Mouse (Mus musculus) stomach, embryonic 15.5 days (tissue): ENCODE data around the gene Rbms2. TPM values are rescaled to one million over a fixed set of nuclear protein-coding genes. Genes with fewer than 3 reads are reported as not detected.

Experiments used
- ATAC-seq: fragments of 200-750 bp; cut with Nextera tagmentation; 2 replicates; pipeline ENCODE4 v1.8.0; 2017; ENCODE audit warnings: low read depth, moderate number of reproducible peaks, moderate TSS enrichment; ENCODE audit not compliant: insufficient read depth, low FRiP score
- H3K27ac ChIP-seq: fragments of 300-500 bp; sonication (generic); 2 replicates; pipeline ENCODE4 v1.5.1; 2015; ENCODE audit warnings: mild to moderate bottlenecking, inconsistent platforms
- H3K27me3 ChIP-seq: fragments of 300-500 bp; sonication (generic); replicated peaks from 2 replicates; pipeline ENCODE4 v1.6.1; 2015; ENCODE audit warnings: inconsistent platforms
- H3K36me3 ChIP-seq: fragments of 300-500 bp; sonication (generic); 2 replicates; pipeline ENCODE4 v1.6.1; 2015; ENCODE audit warnings: inconsistent platforms
- H3K4me1 ChIP-seq: fragments of 300-500 bp; sonication (generic); 2 replicates; pipeline ENCODE4 v1.6.1; 2015; ENCODE audit warnings: inconsistent platforms
- H3K4me2 ChIP-seq: fragments of 300-500 bp; sonication (generic); 2 replicates; pipeline ENCODE4 v1.6.1; 2015; ENCODE audit warnings: mild to moderate bottlenecking, inconsistent platforms
- H3K4me3 ChIP-seq: fragments of 300-500 bp; sonication (generic); replicated peaks from 2 replicates; pipeline ENCODE4 v1.5.1; 2015; ENCODE audit warnings: inconsistent platforms
- H3K9ac ChIP-seq: fragments of 300-500 bp; sonication (generic); 2 replicates; pipeline ENCODE4 v1.6.1; 2015; ENCODE audit warnings: inconsistent platforms
- H3K9me3 ChIP-seq: fragments of 300-500 bp; sonication (generic); 2 replicates; pipeline ENCODE4 v1.6.1; 2016; ENCODE audit warnings: inconsistent platforms
- WGBS: fragments of 180-500 bp; shearing (Covaris S2); methylation state at CpG from one replicate; pipeline ENCODE4 v1.1.7; 2015; 5-methylcytosine and 5-hydroxymethylcytosine counted together
- polyA plus RNA-seq: library from polyadenylated mRNA; unstranded; fragments of >200 nt; fragmentation: Nextera tagmentation; extraction: Ambion mirVana; gene quantifications from 2 replicates; pipeline ENCODE4 v1.2.1, GENCODE M21; 2015

The Rbms2 gene
- polyA plus RNA-seq, 1 experiment from 2014 or later: 27.3 TPM

- no peaks in the 10 kb centered on the region for H3K4me1 ChIP-seq
- no peak overlapping the region for H3K4me2 ChIP-seq
- peaks cover 50% of the 10 kb centered on the region for H3K36me3 ChIP-seq
- H3K4me3 ChIP-seq: no peak overlapping the region
- no peaks in the 10 kb centered on the region for H3K27me3 ChIP-seq
- ATAC-seq: no peak
- 77% methylated on average over 8 of the region's 8 CpGs for WGBS
- peak overlapping the region; percentile 7; the same call in 1 of the 2 replicates for H3K27ac ChIP-seq
- H3K9ac ChIP-seq: no peak overlapping the region
- H3K9me3 ChIP-seq: no peaks in the 10 kb centered on the region
Observed at GRCm38 (mm10) chr10:128128143-128128542, 52.0 kb downstream of the Rbms2 start.

GRCm38 (mm10) chr10:128127497-128127896 lies 52.6 kb downstream of the Rbms2 start:
- no peaks in the 10 kb centered on the region for H3K27me3 ChIP-seq
- no peak overlapping the region for H3K9ac ChIP-seq
- 75% methylated on average over 5 of the region's 5 CpGs for WGBS
- no peaks in the 10 kb centered on the region for H3K9me3 ChIP-seq
- H3K4me3 ChIP-seq: no peak overlapping the region
- no peak overlapping the region for H3K27ac ChIP-seq
- no peaks in the 10 kb centered on the region for H3K4me1 ChIP-seq
- ATAC-seq: no peak
- H3K36me3 ChIP-seq: peaks cover 54% of the 10 kb centered on the region
- no peak overlapping the region for H3K4me2 ChIP-seq

- H3K4me1 ChIP-seq: no peaks in the 10 kb centered on the region
- no peak overlapping the region for H3K4me2 ChIP-seq
- no peaks in the 10 kb centered on the region for H3K9me3 ChIP-seq
- WGBS: 89% methylated on average over 14 of the region's 14 CpGs
- no peaks in the 10 kb centered on the region for H3K27me3 ChIP-seq
- H3K36me3 ChIP-seq: peaks cover 62% of the 10 kb centered on the region
- no peak overlapping the region for H3K9ac ChIP-seq
- H3K4me3 ChIP-seq: no peak overlapping the region
- H3K27ac ChIP-seq: no peak overlapping the region
- 0 out of 2 replicates have a peak, but pooled peaks have one; percentile 16 for ATAC-seq
Observed at GRCm38 (mm10) chr10:128125951-128126350, 54.1 kb downstream of the Rbms2 start.

- WGBS: 91% methylated on average over 9 of the region's 9 CpGs
- H3K4me1 ChIP-seq: no peaks in the 10 kb centered on the region
- H3K4me3 ChIP-seq: no peak overlapping the region
- H3K27me3 ChIP-seq: no peaks in the 10 kb centered on the region
- no peak overlapping the region for H3K27ac ChIP-seq
- no peak for ATAC-seq
- no peak overlapping the region for H3K9ac ChIP-seq
- H3K9me3 ChIP-seq: no peaks in the 10 kb centered on the region
- no peak overlapping the region for H3K4me2 ChIP-seq
- peaks cover 63% of the 10 kb centered on the region for H3K36me3 ChIP-seq
Observed at GRCm38 (mm10) chr10:128124831-128125230, 55.3 kb downstream of the Rbms2 start.

GRCm38 (mm10) chr10:128123833-128124232 lies 56.3 kb downstream of the Rbms2 start:
- H3K9ac ChIP-seq: no peak overlapping the region
- H3K9me3 ChIP-seq: no peaks in the 10 kb centered on the region
- H3K27me3 ChIP-seq: no peaks in the 10 kb centered on the region
- no peak for ATAC-seq
- H3K36me3 ChIP-seq: peaks cover 70% of the 10 kb centered on the region
- no peaks in the 10 kb centered on the region for H3K4me1 ChIP-seq
- no peak overlapping the region for H3K27ac ChIP-seq
- no peak overlapping the region for H3K4me2 ChIP-seq
- H3K4me3 ChIP-seq: no peak overlapping the region
- WGBS: 90% methylated on average over 7 of the region's 7 CpGs

GRCm38 (mm10) chr10:128111227-128111626 lies 68.9 kb downstream of the Rbms2 start:
- ATAC-seq: no peak

GRCm38 (mm10) chr10:128110103-128110761 lies 69.9 kb downstream of the Rbms2 start:
- no peaks in the 10 kb centered on the region for H3K4me1 ChIP-seq
- no peaks in the 10 kb centered on the region for H3K27me3 ChIP-seq
- H3K36me3 ChIP-seq: peaks cover 45% of the 10 kb centered on the region
- no peak overlapping the region for H3K9ac ChIP-seq
- H3K4me3 ChIP-seq: no peak overlapping the region
- no peak overlapping the region for H3K27ac ChIP-seq
- H3K9me3 ChIP-seq: no peaks in the 10 kb centered on the region
- WGBS: 89% methylated on average over 4 of the region's 4 CpGs
- ATAC-seq: no peak
- H3K4me2 ChIP-seq: no peak overlapping the region

More at GRCm38 (mm10) chr10:128111227-128111626, 68.9 kb downstream of the Rbms2 start:
- no peak overlapping the region for H3K9ac ChIP-seq
- no peak overlapping the region for H3K4me3 ChIP-seq
- H3K4me1 ChIP-seq: no peaks in the 10 kb centered on the region
- H3K27ac ChIP-seq: no peak overlapping the region
- no peaks in the 10 kb centered on the region for H3K27me3 ChIP-seq
- no peaks in the 10 kb centered on the region for H3K9me3 ChIP-seq
- H3K36me3 ChIP-seq: peaks cover 53% of the 10 kb centered on the region
- H3K4me2 ChIP-seq: no peak overlapping the region

GRCm38 (mm10) chr10:128097587-128097971 lies 82.5 kb downstream of the Rbms2 start:
- WGBS: 1% methylated on average over 13 of the region's 13 CpGs
- Histone ChIP-seq H3K27me3 (no peaks in the 10 kb centered on the region), H3K4me1 (peaks cover 33% of the 10 kb centered on the region), H3K4me3 (peak overlapping the region; percentile 65), H3K4me2 (peak overlapping the region; percentile 74), H3K36me3 (no peaks in the 10 kb centered on the region), H3K9ac (peak overlapping the region; percentile 65), H3K9me3 (no peaks in the 10 kb centered on the region), H3K27ac (peak overlapping the region; percentile 73)
- ATAC-seq: no peak

GRCm38 (mm10) chr10:128096693-128097586 lies 83.2 kb downstream of the Rbms2 start:
- peak; percentile 62 for ATAC-seq
- H3K27ac ChIP-seq: peak overlapping the region; percentile 73
- H3K27me3 ChIP-seq: no peaks in the 10 kb centered on the region
- no peaks in the 10 kb centered on the region for H3K9me3 ChIP-seq
- H3K4me3 ChIP-seq: peak overlapping the region; percentile 65
- no peaks in the 10 kb centered on the region for H3K36me3 ChIP-seq
- peak overlapping the region; percentile 74 for H3K4me2 ChIP-seq
- under 1% methylated on average over 82 of the region's 86 CpGs for WGBS
- H3K4me1 ChIP-seq: peaks cover 36% of the 10 kb centered on the region
- peak overlapping the region; percentile 65 for H3K9ac ChIP-seq

GRCm38 (mm10) chr10:128096313-128096692 lies 83.8 kb downstream of the Rbms2 start:
- Histone ChIP-seq H3K4me2 (peak overlapping the region; percentile 19), H3K4me1 (peaks cover 43% of the 10 kb centered on the region), H3K9me3 (no peaks in the 10 kb centered on the region), H3K27ac (no peak overlapping the region), H3K9ac (no peak overlapping the region), H3K36me3 (no peaks in the 10 kb centered on the region), H3K27me3 (no peaks in the 10 kb centered on the region), H3K4me3 (peak overlapping the region; percentile 65)
- WGBS: 19% methylated on average over 4 of the region's 4 CpGs
- ATAC-seq: no peak

GRCm38 (mm10) chr10:128095003-128095636 lies 85.0 kb downstream of the Rbms2 start:
- H3K9ac ChIP-seq: no peak overlapping the region
- WGBS: 28% methylated on average over 9 of the region's 9 CpGs
- 0 out of 2 replicates have a peak overlapping the region, but pooled peaks have one; percentile 79 for H3K4me3 ChIP-seq
- H3K4me1 ChIP-seq: peaks cover 50% of the 10 kb centered on the region
- H3K4me2 ChIP-seq: peak overlapping the region; percentile 86
- H3K27ac ChIP-seq: peak overlapping the region; percentile 66
- H3K27me3 ChIP-seq: no peaks in the 10 kb centered on the region
- no peaks in the 10 kb centered on the region for H3K36me3 ChIP-seq
- no peaks in the 10 kb centered on the region for H3K9me3 ChIP-seq
- no peak for ATAC-seq
